Mouse (Mus musculus) ES-E14 (cell line): ENCODE measurements around the gene Frmd6. TPM values are rescaled to one million over a fixed set of nuclear protein-coding genes. Genes with fewer than 3 reads are reported as not detected.

Experiments used
- DNase-seq: peaks from one replicate; pipeline ENCODE4 v3.0.0-alpha.2; 2013; ENCODE audit warnings: low read depth, low spot score
- H3K27ac ChIP-seq: 2 replicates; pipeline ENCODE4 v1.5.1; 2012; ENCODE audit warnings: low read depth, mild to moderate bottlenecking, low read length, moderate library complexity, mixed read lengths; ENCODE audit not compliant: poor library complexity, insufficient read depth, severe bottlenecking
- H3K36me3 ChIP-seq: 2 replicates; pipeline ENCODE4 v1.6.1; 2012; ENCODE audit warnings: mild to moderate bottlenecking, low read length, moderate library complexity, mixed read lengths; ENCODE audit not compliant: control insufficient read depth, poor library complexity, insufficient read depth, severe bottlenecking
- H3K4me1 ChIP-seq, 2 experiments: fragments of 150-350 bp in 1 of 2; sonication (generic) in 1 of 2; 2 replicates each; pipeline ENCODE4 v1.6.1; 2012; ENCODE audit warnings: low read length in 2 of 2, mild to moderate bottlenecking in 1 of 2, mixed read lengths in 1 of 2; ENCODE audit not compliant: control insufficient read depth in 2 of 2, insufficient read depth in 2 of 2, poor library complexity in 1 of 2
- H3K4me3 ChIP-seq, 2 experiments: fragments of 150-350 bp in 1 of 2; sonication (generic) in 1 of 2; 2 replicates each; pipeline ENCODE4 v1.5.1; 2012; ENCODE audit warnings: low read length in 2 of 2, low read depth in 1 of 2, mild to moderate bottlenecking in 1 of 2, mixed read lengths in 1 of 2; ENCODE audit not compliant: insufficient read depth in 1 of 2, poor library complexity in 1 of 2, severe bottlenecking in 1 of 2
- H3K9ac ChIP-seq: 2 replicates; pipeline ENCODE4 v1.6.1; 2012; ENCODE audit warnings: low read depth, mild to moderate bottlenecking, low read length, mixed read lengths; ENCODE audit not compliant: poor library complexity, insufficient read depth, severe bottlenecking
- H3K9me3 ChIP-seq: fragments of 150-350 bp; sonication (generic); 2 replicates; pipeline ENCODE4 v1.6.1; 2012; ENCODE audit warnings: low read depth, mild to moderate bottlenecking, low read length; ENCODE audit not compliant: control insufficient read depth, insufficient read depth
- CHD2 ChIP-seq: IDR thresholded peaks from 2 replicates; pipeline ENCODE4 v1.6.1; 2014; ENCODE audit warnings: mild to moderate bottlenecking, low read depth, low read length, inconsistent platforms
- HCFC1 ChIP-seq: IDR thresholded peaks from 2 replicates; pipeline ENCODE4 v1.6.1; 2012; ENCODE audit warnings: low read length, inconsistent platforms, borderline replicate concordance; ENCODE audit not compliant: insufficient read depth
- MAFK ChIP-seq: IDR thresholded peaks from 2 replicates; pipeline ENCODE4 v1.6.1; 2014; ENCODE audit warnings: mild to moderate bottlenecking, low read depth, low read length, inconsistent platforms; ENCODE audit not compliant: insufficient read depth
- ZC3H11A ChIP-seq: IDR thresholded peaks from 2 replicates; pipeline ENCODE4 v1.6.1; 2012; ENCODE audit warnings: low read depth, mild to moderate bottlenecking, inconsistent platforms, low read length, borderline replicate concordance
- ZNF384 ChIP-seq: IDR thresholded peaks from 2 replicates; pipeline ENCODE4 v1.6.1; 2012; ENCODE audit warnings: low read depth, low read length, inconsistent platforms
- in situ Hi-C, 2 experiments: fragments of 600-800 bp; cut with MboI; formaldehyde crosslinking; loops; one replicate each; pipeline ENCODE4 v1.15.1; 2025; ENCODE audit warnings: low sequenced_read_pairs in 2 of 2, inconsistent platforms in 1 of 2; ENCODE audit not compliant: unreplicated experiment in 2 of 2
- total RNA-seq: library from RNA; depleted of rRNA; stranded (reverse); fragments of 300-350 nt; gene quantifications from 2 replicates; pipeline ENCODE4 v1.2.3, GENCODE M21; 2012

Gene Frmd6
- total RNA-seq, 1 experiment = 22.5 TPM

GRCm38 (mm10) chr12:70868988-70869291 lies 43.6 kb downstream of the Frmd6 start:
- H3K9ac ChIP-seq = no peak overlapping the region
- no peak overlapping the region for H3K27ac ChIP-seq
- DNase-seq = no peak
- H3K9me3 ChIP-seq = no peaks in the 10 kb centered on the region
- H3K36me3 ChIP-seq = no peaks in the 10 kb centered on the region
- TF ChIP-seq CHD2 (no peak), HCFC1 (no peak), MAFK (no peak), ZC3H11A (no peak), ZNF384 (no peak)
- no peaks in the 10 kb centered on the region for H3K4me1 ChIP-seq
- no peak overlapping the region for H3K4me3 ChIP-seq
- in situ Hi-C loops = no loop called here

GRCm38 (mm10) chr12:70873544-70873943 lies 48.2 kb downstream of the Frmd6 start:
- DNase-seq = no peak
- no peak overlapping the region for H3K9ac ChIP-seq
- H3K4me3 ChIP-seq = no peak overlapping the region
- no peak overlapping the region for H3K27ac ChIP-seq
- H3K9me3 ChIP-seq = no peaks in the 10 kb centered on the region
- H3K36me3 ChIP-seq = no peaks in the 10 kb centered on the region
- in situ Hi-C loops = no loop called here
- no peaks in the 10 kb centered on the region for H3K4me1 ChIP-seq
- TF ChIP-seq ZNF384 = no peak
- TF ChIP-seq ZC3H11A = no peak
- TF ChIP-seq HCFC1 = no peak
- TF ChIP-seq MAFK = no peak
- TF ChIP-seq CHD2 = no peak

- Histone ChIP-seq H3K36me3 (no peaks in the 10 kb centered on the region), H3K27ac (no peak overlapping the region), H3K9ac (no peak overlapping the region), H3K4me3 (no peak overlapping the region), H3K9me3 (no peaks in the 10 kb centered on the region), H3K4me1 (no peaks in the 10 kb centered on the region)
- in situ Hi-C loops = no loop called here
- TF ChIP-seq MAFK (peak; percentile 97), CHD2 (no peak)
- DNase-seq = no peak
These were observed 51.1 kb downstream of the Frmd6 start for GRCm38 (mm10) chr12:70876270-70876998.

GRCm38 (mm10) chr12:70877926-70878710 lies 52.8 kb downstream of the Frmd6 start:
- H3K9me3 ChIP-seq = no peaks in the 10 kb centered on the region
- no peak overlapping the region for H3K27ac ChIP-seq
- TF ChIP-seq ZNF384 (no peak), ZC3H11A (no peak), MAFK (no peak), HCFC1 (no peak), CHD2 (no peak)
- no peak overlapping the region for H3K4me3 ChIP-seq
- no peak overlapping the region for H3K9ac ChIP-seq
- in situ Hi-C loops = no loop called here
- no peak for DNase-seq
- no peaks in the 10 kb centered on the region for H3K36me3 ChIP-seq
- H3K4me1 ChIP-seq = no peaks in the 10 kb centered on the region
